Mouse (Mus musculus): ENCODE measurements at regions not wholly inside any gene's neighbourhood (a gene's known extent, or its start where the extent isn't known, plus 50 kb on each side); places are given as distances from the start of the nearest gene placed in this dataset.

- DNase-seq (ENCODE audit: low read depth, low spot score) = no peak
Observed at GRCm38 (mm10) chr9:120628794-120629560, 57.7 kb downstream of the Rpl14 start.

GRCm38 (mm10) chr9:120629609-120630008 lies 58.4 kb downstream of the Rpl14 start:
- no peak for DNase-seq (ENCODE audit: low read depth, low spot score)

GRCm38 (mm10) chr9:120632821-120633220 lies 61.6 kb downstream of the Rpl14 start:
- no peak for DNase-seq (ENCODE audit: low read depth, low spot score)

GRCm38 (mm10) chr9:120642656-120643055 lies 71.4 kb downstream of the Rpl14 start:
- no peak for DNase-seq (ENCODE audit: low read depth, low spot score)

GRCm38 (mm10) chr9:120643371-120643770 lies 72.1 kb downstream of the Rpl14 start:
- no peak for DNase-seq (ENCODE audit: low read depth, low spot score)

GRCm38 (mm10) chr9:120645776-120646175 lies 74.5 kb downstream of the Rpl14 start:
- DNase-seq (ENCODE audit: low read depth, low spot score) = no peak

- DNase-seq (ENCODE audit: low read depth, low spot score) = no peak
Observed at GRCm38 (mm10) chr9:120646806-120647667, 75.8 kb downstream of the Rpl14 start.

GRCm38 (mm10) chr9:120647668-120647955 lies 76.4 kb downstream of the Rpl14 start:
- DNase-seq (ENCODE audit: low read depth, low spot score) = no peak

GRCm38 (mm10) chr9:120652733-120653132 lies 81.5 kb downstream of the Rpl14 start:
- DNase-seq (ENCODE audit: low read depth, low spot score) = no peak

- DNase-seq (ENCODE audit: low read depth, low spot score) = no peak
Observed at GRCm38 (mm10) chr9:120653170-120653569, 81.9 kb downstream of the Rpl14 start.

GRCm38 (mm10) chr9:120654736-120655135 lies 83.5 kb downstream of the Rpl14 start:
- no peak for DNase-seq (ENCODE audit: low read depth, low spot score)

- DNase-seq (ENCODE audit: low read depth, low spot score) = no peak
Observed at GRCm38 (mm10) chr9:120656976-120657375, 85.7 kb downstream of the Rpl14 start.

- DNase-seq (ENCODE audit: low read depth, low spot score) = no peak
Observed at GRCm38 (mm10) chr9:120657786-120658185, 86.5 kb downstream of the Rpl14 start.

- DNase-seq (ENCODE audit: low read depth, low spot score) = no peak
Observed at GRCm38 (mm10) chr9:120658576-120658975, 87.3 kb downstream of the Rpl14 start.

- no peak for DNase-seq (ENCODE audit: low read depth, low spot score)
Observed at GRCm38 (mm10) chr9:120661226-120661625, 90.0 kb downstream of the Rpl14 start.

GRCm38 (mm10) chr9:120661641-120662227 lies 90.5 kb downstream of the Rpl14 start:
- DNase-seq (ENCODE audit: low read depth, low spot score) = no peak

- DNase-seq (ENCODE audit: low read depth, low spot score) = no peak
Observed at GRCm38 (mm10) chr9:120663181-120663580, 91.9 kb downstream of the Rpl14 start.

- no peak for DNase-seq (ENCODE audit: low read depth, low spot score)
Observed at GRCm38 (mm10) chr9:120664086-120664485, 92.8 kb downstream of the Rpl14 start.

GRCm38 (mm10) chr9:120672452-120672851 lies 101.2 kb downstream of the Rpl14 start:
- no peak for DNase-seq (ENCODE audit: low read depth, low spot score)

- DNase-seq (ENCODE audit: low read depth, low spot score) = peak; percentile 23
Observed at GRCm38 (mm10) chr9:120674855-120675254, 103.6 kb downstream of the Rpl14 start.

GRCm38 (mm10) chr9:120675371-120676150 lies 104.3 kb downstream of the Rpl14 start:
- no peak for DNase-seq (ENCODE audit: low read depth, low spot score)

GRCm38 (mm10) chr9:120676301-120676700 lies 105.1 kb downstream of the Rpl14 start:
- no peak for DNase-seq (ENCODE audit: low read depth, low spot score)
